ENCODE assay signal across 27 mouse cellular contexts in genomic region chr1:180231729-180232128, GRCm38 (mm10). TPM values are rescaled to one million over a fixed set of nuclear protein-coding genes. Genes with fewer than 3 reads are reported as not detected.
A peak's percentile ranks its signal among the peaks of the same experiment; 100 is the strongest.
DNase-seq lines count a peak whose midpoint lies in the region; ATAC-seq and TF ChIP-seq lines count a peak whose summit lies in the region.
"Had no signal": no experiment of that assay in that cellular context is flagged by ENCODE, and none has a peak within 500 bp of the region (broad histone marks: within the 10 kb centered on the region; RNA-seq: fewer than 3 reads in every experiment).

No protein-coding gene starts in this region.

- no peak overlapping the region for H3K27ac ChIP-seq in kidney, postnatal 0 days
- no peak overlapping the region for H3K27ac ChIP-seq in kidney, embryonic 14.5 days (ENCODE audit: low read depth, low read length)
- H3K27ac ChIP-seq in midbrain, postnatal 0 days (ENCODE audit: low read depth, low read length), result no peak overlapping the region
- no peak overlapping the region for H3K27ac ChIP-seq in midbrain, embryonic 13.5 days
- H3K27ac ChIP-seq in limb, embryonic 14.5 days (replicated peaks; ENCODE audit: low read depth, low read length), result no peak overlapping the region
- H3K27ac ChIP-seq in forebrain, embryonic 14.5 days (ENCODE audit: low read depth, low read length), result no peak overlapping the region
- H3K27ac ChIP-seq: forebrain, embryonic 10.5 days; forebrain, embryonic 13.5 days; gastrocnemius, adult 2 months; heart, embryonic 15.5 days; hindbrain, embryonic 10.5 days; hindbrain, embryonic 13.5 days had no signal

- no peaks in the 10 kb centered on the region for H3K27me3 ChIP-seq in kidney, postnatal 0 days (ENCODE audit: insufficient read depth, low read length)
- H3K27me3 ChIP-seq in kidney, embryonic 14.5 days (ENCODE audit: control insufficient read depth, insufficient read depth, low read length), result no peaks in the 10 kb centered on the region
- H3K27me3 ChIP-seq in midbrain, postnatal 0 days (ENCODE audit: insufficient read depth, low read length), result no peaks in the 10 kb centered on the region
- no peaks in the 10 kb centered on the region for H3K27me3 ChIP-seq in midbrain, embryonic 13.5 days
- no peaks in the 10 kb centered on the region for H3K27me3 ChIP-seq in limb, embryonic 14.5 days (ENCODE audit: control insufficient read depth, insufficient read depth, low read length)
- H3K27me3 ChIP-seq in forebrain, embryonic 14.5 days (replicated peaks; ENCODE audit: control insufficient read depth, insufficient read depth, low read length), result no peaks in the 10 kb centered on the region
- H3K27me3 ChIP-seq: forebrain, embryonic 13.5 days; heart, embryonic 12.5 days; heart, embryonic 15.5 days; hindbrain, embryonic 13.5 days had no signal

- TF ChIP-seq CTCF in kidney, postnatal 0 days (IDR thresholded peaks at IDR 0.05; ENCODE audit: low read depth), result no peak
- TF ChIP-seq CTCF in midbrain, postnatal 0 days (IDR thresholded peaks at IDR 0.05), result no peak

- H3K9ac ChIP-seq in kidney, postnatal 0 days (ENCODE audit: low read depth, low read length), result no peak overlapping the region
- H3K9ac ChIP-seq in kidney, embryonic 14.5 days (ENCODE audit: low read depth, low read length), result no peak overlapping the region
- H3K9ac ChIP-seq in midbrain, postnatal 0 days (replicated peaks; ENCODE audit: low read length, poor library complexity, severe bottlenecking), result no peak overlapping the region
- no peak overlapping the region for H3K9ac ChIP-seq in midbrain, embryonic 13.5 days (replicated peaks)
- H3K9ac ChIP-seq in limb, embryonic 14.5 days (ENCODE audit: low read depth, low read length, severe bottlenecking), result no peak overlapping the region
- no peak overlapping the region for H3K9ac ChIP-seq in forebrain, embryonic 14.5 days (ENCODE audit: low read length)
- H3K9ac ChIP-seq: forebrain, embryonic 13.5 days; forebrain, postnatal 0 days; heart, embryonic 12.5 days; heart, embryonic 15.5 days; hindbrain, embryonic 13.5 days had no signal

- WGBS in kidney, postnatal 0 days, result 53% methylated on average over 3 of the region's 3 CpGs
- WGBS in kidney, embryonic 14.5 days, result 66% methylated on average over 3 of the region's 3 CpGs
- WGBS in midbrain, postnatal 0 days, result 32% methylated on average over 3 of the region's 3 CpGs
- 61% methylated on average over 3 of the region's 3 CpGs for WGBS in midbrain, embryonic 13.5 days
- WGBS in limb, embryonic 14.5 days, result 49% methylated on average over 3 of the region's 3 CpGs
- WGBS in forebrain, embryonic 14.5 days, result 81% methylated on average over 3 of the region's 3 CpGs

- H3K9me3 ChIP-seq in kidney, postnatal 0 days (replicated peaks; ENCODE audit: low read length), result no peaks in the 10 kb centered on the region
- no peaks in the 10 kb centered on the region for H3K9me3 ChIP-seq in kidney, embryonic 14.5 days (ENCODE audit: control insufficient read depth, low read length)
- H3K9me3 ChIP-seq in midbrain, postnatal 0 days (ENCODE audit: low read length), result no peaks in the 10 kb centered on the region
- H3K9me3 ChIP-seq in midbrain, embryonic 13.5 days, result no peaks in the 10 kb centered on the region
- 0 out of 2 replicates have a peak, but pooled peaks cover 4% of the 10 kb centered on the region for H3K9me3 ChIP-seq in limb, embryonic 14.5 days (ENCODE audit: control insufficient read depth, low read length)
- H3K9me3 ChIP-seq in forebrain, embryonic 14.5 days (replicated peaks; ENCODE audit: control insufficient read depth, low read length), result 0 out of 2 replicates have a peak, but pooled peaks cover 4% of the 10 kb centered on the region
- H3K9me3 ChIP-seq: forebrain, embryonic 10.5 days; forebrain, embryonic 13.5 days; heart, embryonic 15.5 days; hindbrain, embryonic 13.5 days had no signal

- peak; percentile 52 for DNase-seq in kidney, postnatal 0 days (ENCODE audit: low spot score)
- DNase-seq in midbrain, postnatal 0 days (ENCODE audit: low spot score), result no peak
- DNase-seq in limb, embryonic 14.5 days (ENCODE audit: low spot score), result no peak
- peak; percentile 28 for DNase-seq in mesoderm, embryonic 11.5 days (ENCODE audit: low read depth, low spot score)
- DNase-seq in retina, postnatal 1 day, result no peak
- DNase-seq in forebrain, embryonic 14.5 days (ENCODE audit: low spot score), result no peak
- DNase-seq: adrenal gland, adult 8-10 months; adrenal gland, postnatal 36 days; cerebellum, adult 11-12 months; cerebellum, adult 9-10 months; cerebellum, postnatal 14 days; forebrain, postnatal 0 days; gastrocnemius, adult 2 months; gastrocnemius, postnatal 14 days; heart, adult 18-20 months; heart, postnatal 10 days; heart, postnatal 36 days had no signal

- 0 out of 2 replicates have a peak, but pooled peaks cover 4% of the 10 kb centered on the region for H3K36me3 ChIP-seq in kidney, postnatal 0 days (ENCODE audit: insufficient read depth, low read length)
- H3K36me3 ChIP-seq in kidney, embryonic 14.5 days (ENCODE audit: control insufficient read depth, insufficient read depth, low read length), result no peaks in the 10 kb centered on the region
- peaks cover 18% of the 10 kb centered on the region for H3K36me3 ChIP-seq in midbrain, postnatal 0 days (ENCODE audit: insufficient read depth, low read length)
- H3K36me3 ChIP-seq in midbrain, embryonic 13.5 days, result no peaks in the 10 kb centered on the region
- no peaks in the 10 kb centered on the region for H3K36me3 ChIP-seq in limb, embryonic 14.5 days (ENCODE audit: control insufficient read depth, insufficient read depth, low read length)
- no peaks in the 10 kb centered on the region for H3K36me3 ChIP-seq in forebrain, embryonic 14.5 days (ENCODE audit: control insufficient read depth, insufficient read depth, low read length)
- H3K36me3 ChIP-seq: forebrain, embryonic 10.5 days; heart, embryonic 15.5 days; hindbrain, embryonic 10.5 days had no signal

- TF ChIP-seq POLR2A in limb, embryonic 14.5 days (IDR thresholded peaks at IDR 0.05; ENCODE audit: borderline replicate concordance, extremely low read depth, insufficient read depth, insufficient read length), result no peak

- no peak for ATAC-seq in kidney, postnatal 0 days (replicated peaks; ENCODE audit: low FRiP score, low read depth)
- ATAC-seq in kidney, embryonic 14.5 days (ENCODE audit: low FRiP score, low TSS enrichment), result no peak
- 0 out of 2 replicates have a peak, but pooled peaks have one; percentile 20 for ATAC-seq in midbrain, postnatal 0 days (ENCODE audit: low FRiP score)
- ATAC-seq in midbrain, embryonic 13.5 days, result no peak
- peak; percentile 32; the same call in 1 of the 2 replicates for ATAC-seq in limb, embryonic 14.5 days (ENCODE audit: low FRiP score, low read depth)
- ATAC-seq in forebrain, embryonic 14.5 days, result no peak
- ATAC-seq: activated CD4-positive, CD25-positive, alpha-beta regulatory T cell, adult 4 months; forebrain, embryonic 13.5 days; forebrain, postnatal 0 days; hindbrain, embryonic 16.5 days had no signal

- no peak overlapping the region for H3K4me2 ChIP-seq in kidney, postnatal 0 days (ENCODE audit: low read length)
- no peak overlapping the region for H3K4me2 ChIP-seq in kidney, embryonic 14.5 days (replicated peaks; ENCODE audit: low read depth, low read length)
- H3K4me2 ChIP-seq in midbrain, postnatal 0 days (ENCODE audit: low read depth, low read length, poor library complexity, severe bottlenecking), result no peak overlapping the region
- no peak overlapping the region for H3K4me2 ChIP-seq in midbrain, embryonic 13.5 days (replicated peaks)
- no peak overlapping the region for H3K4me2 ChIP-seq in limb, embryonic 14.5 days (replicated peaks; ENCODE audit: low read depth, low read length, severe bottlenecking)
- H3K4me2 ChIP-seq in forebrain, embryonic 14.5 days (ENCODE audit: low read length), result no peak overlapping the region
- H3K4me2 ChIP-seq: forebrain, embryonic 13.5 days; heart, embryonic 12.5 days; heart, embryonic 15.5 days; hindbrain, embryonic 13.5 days had no signal

- no peak overlapping the region for H3K4me3 ChIP-seq in kidney, postnatal 0 days (replicated peaks; ENCODE audit: low read depth, low read length)
- H3K4me3 ChIP-seq in kidney, embryonic 14.5 days (ENCODE audit: low read length), result no peak overlapping the region
- H3K4me3 ChIP-seq in midbrain, postnatal 0 days (ENCODE audit: low read depth, low read length), result no peak overlapping the region
- H3K4me3 ChIP-seq in midbrain, embryonic 13.5 days (replicated peaks), result no peak overlapping the region
- H3K4me3 ChIP-seq in limb, embryonic 14.5 days (replicated peaks; ENCODE audit: low read length), result no peak overlapping the region
- no peak overlapping the region for H3K4me3 ChIP-seq in forebrain, embryonic 14.5 days (ENCODE audit: low read depth, low read length)
- H3K4me3 ChIP-seq: forebrain, embryonic 10.5 days; forebrain, embryonic 13.5 days; gastrocnemius, adult 2 months; heart, embryonic 12.5 days; heart, embryonic 15.5 days; hindbrain, embryonic 10.5 days; hindbrain, embryonic 13.5 days had no signal

- H3K4me1 ChIP-seq in kidney, postnatal 0 days (replicated peaks; ENCODE audit: insufficient read depth, low read length), result no peaks in the 10 kb centered on the region
- H3K4me1 ChIP-seq in kidney, embryonic 14.5 days (ENCODE audit: control insufficient read depth, insufficient read depth, low read length), result peaks cover 7% of the 10 kb centered on the region; the same call in 1 of the 2 replicates
- H3K4me1 ChIP-seq in midbrain, postnatal 0 days (ENCODE audit: insufficient read depth, low read length), result no peaks in the 10 kb centered on the region
- H3K4me1 ChIP-seq in midbrain, embryonic 13.5 days (replicated peaks), result peaks cover 2% of the 10 kb centered on the region; the same call in 1 of the 2 replicates
- H3K4me1 ChIP-seq in limb, embryonic 14.5 days (ENCODE audit: control insufficient read depth, insufficient read depth, low read length), result peaks cover 5% of the 10 kb centered on the region
- H3K4me1 ChIP-seq in forebrain, embryonic 14.5 days (ENCODE audit: control insufficient read depth, insufficient read depth, low read length), result no peaks in the 10 kb centered on the region
- H3K4me1 ChIP-seq: forebrain, embryonic 13.5 days; heart, embryonic 15.5 days had no signal

RNA-seq across cellular contexts. Expression of gene Psen2, which starts 31.5 kb away (rescaled TPM):
- polyA plus RNA-seq in kidney, postnatal 0 days (2015; fragmentation: Nextera tagmentation; extraction: Ambion mirVana), result 19.8 and 20.8 TPM in 2 replicates
- polyA plus RNA-seq in kidney, embryonic 14.5 days (2014; fragmentation: Nextera tagmentation; extraction: Ambion mirVana), result 15.4 and 17.1 TPM in 2 replicates
- 30.6 and 32.1 TPM in 2 replicates for total RNA-seq in midbrain, postnatal 0 days (2014; rRNA removed)
- 22.0 and 24.5 TPM in 2 replicates for polyA plus RNA-seq in midbrain, postnatal 0 days (2015; fragmentation: Nextera tagmentation; extraction: Ambion mirVana)
- polyA plus RNA-seq in midbrain, embryonic 13.5 days (2015; fragmentation: Nextera tagmentation; extraction: Ambion mirVana), result 10.7 and 11.1 TPM in 2 replicates
- 23.0 and 23.4 TPM in 2 replicates for polyA plus RNA-seq in limb, embryonic 14.5 days (2012; rRNA removed)
- 14.1 and 17.1 TPM in 2 replicates for polyA plus RNA-seq in limb, embryonic 14.5 days (2014; fragmentation: Nextera tagmentation; extraction: Ambion mirVana)
- 8.6 and 11.2 TPM in 2 replicates for polyA plus RNA-seq in forebrain, embryonic 14.5 days (2014; fragmentation: Nextera tagmentation; extraction: Ambion mirVana)

RNA-seq across cellular contexts. Expression of gene Coq8a, which starts 32.3 kb away (rescaled TPM):
- polyA plus RNA-seq in kidney, postnatal 0 days (2015; fragmentation: Nextera tagmentation; extraction: Ambion mirVana), result 31.5 and 33.6 TPM in 2 replicates
- polyA plus RNA-seq in kidney, embryonic 14.5 days (2014; fragmentation: Nextera tagmentation; extraction: Ambion mirVana), result 6.0 and 10.4 TPM in 2 replicates
- total RNA-seq in midbrain, postnatal 0 days (2014; rRNA removed), result 2.1 and 7.2 TPM in 2 replicates
- 6.8 and 8.3 TPM in 2 replicates for polyA plus RNA-seq in midbrain, postnatal 0 days (2015; fragmentation: Nextera tagmentation; extraction: Ambion mirVana)
- polyA plus RNA-seq in midbrain, embryonic 13.5 days (2015; fragmentation: Nextera tagmentation; extraction: Ambion mirVana), result 2.2 and 2.6 TPM in 2 replicates
- 4.3 and 6.3 TPM in 2 replicates for polyA plus RNA-seq in limb, embryonic 14.5 days (2012; rRNA removed)
- polyA plus RNA-seq in limb, embryonic 14.5 days (2014; fragmentation: Nextera tagmentation; extraction: Ambion mirVana), result 8.1 TPM in 2 replicates
- polyA plus RNA-seq in forebrain, embryonic 14.5 days (2014; fragmentation: Nextera tagmentation; extraction: Ambion mirVana), result 2.0 and 3.7 TPM in 2 replicates

Comparison
In these comparisons a context has a peak if more than half of its experiments do, and no peak if none do; other contexts are left out.
1. ATAC-seq: peak in midbrain, postnatal 0 days (single experiment) and limb, embryonic 14.5 days (single experiment); none in kidney, postnatal 0 days (single experiment), kidney, embryonic 14.5 days (single experiment), midbrain, embryonic 13.5 days (single experiment) and forebrain, embryonic 14.5 days (single experiment).
2. DNase-seq: peak in kidney, postnatal 0 days (single experiment) and mesoderm, embryonic 11.5 days (single experiment); none in midbrain, postnatal 0 days (single experiment), limb, embryonic 14.5 days (single experiment), retina, postnatal 1 day (single experiment) and forebrain, embryonic 14.5 days (single experiment).